Mouse (Mus musculus): ENCODE measurements around the gene Anxa6. TPM values are rescaled to one million over a fixed set of nuclear protein-coding genes. Genes with fewer than 3 reads are reported as not detected.
"Not testable (repeated sequence)": the region's sequence is repeated elsewhere in the genome, so short reads cannot be mapped to it uniquely, and the experiment has no call there.

The Anxa6 gene
- polyA plus RNA-seq, 1 experiment from 2014 or later: 82.3 TPM

GRCm38 (mm10) chr11:54972049-54972723 is 61.1 kb downstream of the Anxa6 start:
- H3K4me3 ChIP-seq: no peak overlapping the region
- no peak overlapping the region for H3K9ac ChIP-seq (replicated peaks)
- no peaks in the 10 kb centered on the region for H3K9me3 ChIP-seq
- H3K27ac ChIP-seq (replicated peaks): no peak overlapping the region
- peaks cover 9% of the 10 kb centered on the region; the same call in 1 of the 2 replicates for H3K4me1 ChIP-seq
- no peaks in the 10 kb centered on the region for H3K27me3 ChIP-seq
- ATAC-seq (ENCODE audit: low FRiP score, low read depth): no peak
- 62% methylated on average over 4 of the region's 4 CpGs for WGBS
- no peaks in the 10 kb centered on the region for H3K36me3 ChIP-seq
- H3K4me2 ChIP-seq (replicated peaks): no peak overlapping the region

- H3K27me3 ChIP-seq: no peaks in the 10 kb centered on the region
- H3K36me3 ChIP-seq: no peaks in the 10 kb centered on the region
- no peak overlapping the region for H3K4me2 ChIP-seq (replicated peaks)
- H3K9me3 ChIP-seq: no peaks in the 10 kb centered on the region
- H3K9ac ChIP-seq (replicated peaks): no peak overlapping the region
- H3K27ac ChIP-seq (replicated peaks): no peak overlapping the region
- 78% methylated on average over 8 of the region's 8 CpGs for WGBS
- H3K4me3 ChIP-seq: no peak overlapping the region
- peaks cover 9% of the 10 kb centered on the region; the same call in 1 of the 2 replicates for H3K4me1 ChIP-seq
- ATAC-seq (ENCODE audit: low FRiP score, low read depth): no peak
Observed at GRCm38 (mm10) chr11:54971365-54972048, 61.7 kb downstream of the Anxa6 start.

GRCm38 (mm10) chr11:54965234-54965633 is 68.0 kb downstream of the Anxa6 start:
- Histone ChIP-seq H3K27me3 (no peaks in the 10 kb centered on the region), H3K9ac (replicated peaks) (no peak overlapping the region), H3K4me2 (replicated peaks) (no peak overlapping the region), H3K4me1 (no peaks in the 10 kb centered on the region), H3K36me3 (no peaks in the 10 kb centered on the region), H3K9me3 (no peaks in the 10 kb centered on the region), H3K4me3 (no peak overlapping the region), H3K27ac (replicated peaks) (no peak overlapping the region)
- no peak for ATAC-seq (ENCODE audit: low FRiP score, low read depth)
- WGBS: 86% methylated on average over 6 of the region's 6 CpGs

GRCm38 (mm10) chr11:54962810-54963209 is 70.4 kb downstream of the Anxa6 start, which contains the start of gene Tnip1:
Gene Tnip1 (minus strand): TSS chr11:54962917.
- Histone ChIP-seq H3K9ac (replicated peaks) (no peak within 1 kb of the TSS), H3K9me3 (no peaks in the 10 kb centered on the region), H3K4me3 (no peak within 1 kb of the TSS), H3K4me1 (no peaks in the 10 kb centered on the region), H3K36me3 (no peaks in the 10 kb centered on the region), H3K27me3 (no peaks in the 10 kb centered on the region), H3K4me2 (replicated peaks) (no peak within 1 kb of the TSS), H3K27ac (replicated peaks) (no peak within 1 kb of the TSS)
- WGBS: 40% methylated on average over 6 of the region's 6 CpGs
- ATAC-seq (ENCODE audit: low FRiP score, low read depth): no peak

- Histone ChIP-seq H3K27me3 (no peaks in the 10 kb centered on the region), H3K4me2 (replicated peaks) (no peak overlapping the region), H3K36me3 (no peaks in the 10 kb centered on the region), H3K4me3 (no peak overlapping the region), H3K27ac (replicated peaks) (no peak overlapping the region), H3K9me3 (no peaks in the 10 kb centered on the region), H3K4me1 (no peaks in the 10 kb centered on the region), H3K9ac (replicated peaks) (no peak overlapping the region)
- ATAC-seq (ENCODE audit: low FRiP score, low read depth): no peak
- WGBS: 69% methylated on average over 3 of the region's 3 CpGs
Observed at GRCm38 (mm10) chr11:54961921-54962320, 71.3 kb downstream of the Anxa6 start.

GRCm38 (mm10) chr11:54961164-54961850 is 71.9 kb downstream of the Anxa6 start:
- ATAC-seq (ENCODE audit: low FRiP score, low read depth): no peak
- H3K27ac ChIP-seq (replicated peaks): no peak overlapping the region
- H3K4me1 ChIP-seq: peaks cover under 1% of the 10 kb centered on the region; the same call in 1 of the 2 replicates
- H3K9ac ChIP-seq (replicated peaks): no peak overlapping the region
- H3K9me3 ChIP-seq: no peaks in the 10 kb centered on the region
- H3K4me2 ChIP-seq (replicated peaks): no peak overlapping the region
- WGBS: 81% methylated on average over 6 of the region's 6 CpGs
- no peaks in the 10 kb centered on the region for H3K27me3 ChIP-seq
- H3K36me3 ChIP-seq: no peaks in the 10 kb centered on the region
- no peak overlapping the region for H3K4me3 ChIP-seq

- H3K36me3 ChIP-seq: no peaks in the 10 kb centered on the region
- H3K27me3 ChIP-seq: no peaks in the 10 kb centered on the region
- peaks cover 3% of the 10 kb centered on the region; the same call in 1 of the 2 replicates for H3K4me1 ChIP-seq
- ATAC-seq (ENCODE audit: low FRiP score, low read depth): no peak
- H3K4me2 ChIP-seq (replicated peaks): no peak overlapping the region
- H3K9ac ChIP-seq (replicated peaks): no peak overlapping the region
- no peak overlapping the region for H3K4me3 ChIP-seq
- no peaks in the 10 kb centered on the region for H3K9me3 ChIP-seq
- WGBS: 90% methylated on average over 6 of the region's 6 CpGs
- no peak overlapping the region for H3K27ac ChIP-seq (replicated peaks)
Observed at GRCm38 (mm10) chr11:54960251-54960650, 73.0 kb downstream of the Anxa6 start.

- peaks cover 15% of the 10 kb centered on the region for H3K4me1 ChIP-seq
- WGBS: 63% methylated on average over 3 of the region's 3 CpGs
- H3K4me3 ChIP-seq: no peak overlapping the region
Observed at GRCm38 (mm10) chr11:54958571-54959073, 74.6 kb downstream of the Anxa6 start.

GRCm38 (mm10) chr11:54957708-54958107 is 75.5 kb downstream of the Anxa6 start:
- H3K36me3 ChIP-seq; H3K4me2 ChIP-seq (replicated peaks); H3K27me3 ChIP-seq; H3K9me3 ChIP-seq; ATAC-seq (ENCODE audit: low FRiP score, low read depth); H3K27ac ChIP-seq (replicated peaks); H3K4me3 ChIP-seq; H3K9ac ChIP-seq (replicated peaks): not testable (repeated sequence)
- 76% methylated on average over 3 of the region's 3 CpGs for WGBS
- H3K4me1 ChIP-seq: peaks cover 15% of the 10 kb centered on the region

More at GRCm38 (mm10) chr11:54958571-54959073, 74.6 kb downstream of the Anxa6 start:
- Histone ChIP-seq H3K9ac (replicated peaks) (no peak overlapping the region), H3K27ac (replicated peaks) (no peak overlapping the region), H3K4me2 (replicated peaks) (no peak overlapping the region), H3K36me3 (no peaks in the 10 kb centered on the region), H3K9me3 (no peaks in the 10 kb centered on the region), H3K27me3 (no peaks in the 10 kb centered on the region)
- no peak for ATAC-seq (ENCODE audit: low FRiP score, low read depth)

- no peak for ATAC-seq (ENCODE audit: low FRiP score, low read depth)
- WGBS: 69% methylated on average over 7 of the region's 7 CpGs
Observed at GRCm38 (mm10) chr11:54956912-54957311, 76.3 kb downstream of the Anxa6 start.

GRCm38 (mm10) chr11:54955735-54956480 is 77.3 kb downstream of the Anxa6 start:
- under 1% methylated on average over 59 of the region's 59 CpGs for WGBS
- peak overlapping the region; percentile 87 for H3K27ac ChIP-seq (replicated peaks)
- no peaks in the 10 kb centered on the region for H3K27me3 ChIP-seq
- peak overlapping the region; percentile 83 for H3K9ac ChIP-seq (replicated peaks)
- H3K36me3 ChIP-seq: no peaks in the 10 kb centered on the region
- H3K9me3 ChIP-seq: no peaks in the 10 kb centered on the region
- peak; percentile 98 for ATAC-seq (ENCODE audit: low FRiP score, low read depth)
- peak overlapping the region; percentile 72 for H3K4me2 ChIP-seq (replicated peaks)
- peaks cover 15% of the 10 kb centered on the region for H3K4me1 ChIP-seq
- peak overlapping the region; percentile 92 for H3K4me3 ChIP-seq

More at GRCm38 (mm10) chr11:54956912-54957311, 76.3 kb downstream of the Anxa6 start:
- peaks cover 15% of the 10 kb centered on the region for H3K4me1 ChIP-seq
- no peak overlapping the region for H3K27ac ChIP-seq (replicated peaks)
- H3K9me3 ChIP-seq: no peaks in the 10 kb centered on the region
- H3K9ac ChIP-seq (replicated peaks): no peak overlapping the region
- no peaks in the 10 kb centered on the region for H3K27me3 ChIP-seq
- H3K4me3 ChIP-seq: no peak overlapping the region
- H3K36me3 ChIP-seq: no peaks in the 10 kb centered on the region
- H3K4me2 ChIP-seq (replicated peaks): no peak overlapping the region

Measured in midbrain, embryonic 12.5 days (tissue).